Mouse (Mus musculus) embryonic fibroblast, embryonic 13.5 days (primary cell): ENCODE results near the gene Snapc2.
A peak's percentile ranks its signal among the peaks of the same experiment; 100 is the strongest.

Source experiments
- CTCF ChIP-seq: IDR thresholded peaks from 2 replicates; pipeline ENCODE4 v1.5.1; 2011; ENCODE audit warnings: mild to moderate bottlenecking, control low read depth, low read length, moderate library complexity, borderline replicate concordance; ENCODE audit not compliant: insufficient read depth
- POLR2A ChIP-seq: IDR thresholded peaks from 2 replicates; pipeline ENCODE4 v1.6.1; 2011; ENCODE audit warnings: low read depth, mild to moderate bottlenecking, control low read depth, low read length, moderate library complexity

DNA sequence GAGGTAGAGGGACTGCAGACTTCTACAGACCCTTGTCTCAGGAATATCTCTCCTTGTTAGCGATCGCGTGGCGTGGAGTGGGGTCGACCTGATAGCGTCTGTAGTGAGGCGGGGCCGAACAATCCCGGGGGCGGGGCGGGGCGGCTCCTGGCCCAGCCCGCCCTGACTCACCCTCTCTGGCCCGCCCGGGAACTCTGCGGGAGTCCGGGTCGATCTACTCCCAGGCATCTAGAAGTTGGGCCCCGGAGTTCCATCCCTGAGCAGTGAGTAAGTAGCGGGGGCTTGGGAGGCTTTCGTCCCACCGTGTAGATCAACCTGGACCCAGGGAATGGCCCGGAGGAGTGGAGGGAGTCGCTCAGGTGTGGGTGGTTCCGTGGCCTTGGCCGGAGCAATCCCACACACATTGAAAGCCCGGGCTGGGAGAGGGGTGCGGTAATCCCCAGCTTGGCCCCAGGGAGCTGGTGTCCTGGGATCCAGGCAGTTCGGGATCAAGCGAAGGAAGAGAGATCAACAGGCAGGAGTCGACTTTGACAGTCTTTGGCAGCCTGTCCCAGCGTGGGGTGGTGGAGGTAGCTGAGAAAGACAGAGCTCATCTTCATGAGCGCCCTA is 26.0 kb upstream of the Snapc2 start, which contains the start of gene Lrrc8e:
- TF ChIP-seq CTCF (no peak), POLR2A (peak; percentile 41; the same call in 1 of the 2 replicates)
